8 mouse cellular contexts compared by ENCODE assay signal in the genomic region with DNA sequence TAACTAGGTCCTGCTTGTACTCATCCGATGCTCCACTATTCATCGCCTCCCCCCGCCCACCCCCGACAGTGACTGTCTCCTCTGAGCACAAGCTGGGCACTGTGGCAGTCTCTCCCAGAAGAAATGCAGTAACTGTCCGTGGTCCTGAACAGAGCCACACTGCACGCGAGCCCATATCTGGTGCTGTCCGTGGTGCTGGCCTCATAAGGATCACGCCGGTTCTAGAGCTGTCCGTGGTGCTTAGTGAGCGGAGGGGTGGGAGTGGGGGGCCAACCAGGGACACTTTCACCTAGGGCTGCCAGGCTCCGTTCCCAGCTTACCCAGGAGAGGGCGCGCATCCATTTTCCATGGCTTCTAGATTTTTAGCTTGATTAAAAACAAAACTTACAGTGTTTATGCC. TPM values are rescaled to one million over a fixed set of nuclear protein-coding genes. Genes with fewer than 3 reads are reported as not detected.
DNase-seq lines count a peak whose midpoint lies in the region; ATAC-seq lines count a peak whose summit lies in the region.

No protein-coding gene starts in this region.

- 2% methylated on average over 15 of the region's 15 CpGs for WGBS in intestine, embryonic 15.5 days
- 7% methylated on average over 15 of the region's 15 CpGs for WGBS in limb, embryonic 11.5 days
- 19% methylated on average over 15 of the region's 15 CpGs for WGBS in midbrain, embryonic 15.5 days

- no peak overlapping the region for H3K27ac ChIP-seq in intestine, embryonic 15.5 days
- H3K27ac ChIP-seq in limb, embryonic 11.5 days (replicated peaks; ENCODE audit: low read depth, low read length) = no peak overlapping the region
- no peak overlapping the region for H3K27ac ChIP-seq in midbrain, embryonic 15.5 days

- no peak overlapping the region for H3K9ac ChIP-seq in intestine, embryonic 15.5 days
- no peak overlapping the region for H3K9ac ChIP-seq in limb, embryonic 11.5 days (ENCODE audit: low read length)
- no peak overlapping the region for H3K9ac ChIP-seq in midbrain, embryonic 15.5 days

- no peaks in the 10 kb centered on the region for H3K9me3 ChIP-seq in intestine, embryonic 15.5 days
- H3K9me3 ChIP-seq in limb, embryonic 11.5 days (ENCODE audit: control insufficient read depth, low read length) = no peaks in the 10 kb centered on the region
- no peaks in the 10 kb centered on the region for H3K9me3 ChIP-seq in midbrain, embryonic 15.5 days

- H3K4me2 ChIP-seq in intestine, embryonic 15.5 days (replicated peaks) = no peak overlapping the region
- no peak overlapping the region for H3K4me2 ChIP-seq in limb, embryonic 11.5 days (ENCODE audit: low read depth, severe bottlenecking)
- no peak overlapping the region for H3K4me2 ChIP-seq in midbrain, embryonic 15.5 days

- H3K27me3 ChIP-seq in intestine, embryonic 15.5 days (replicated peaks) = no peaks in the 10 kb centered on the region
- H3K27me3 ChIP-seq in limb, embryonic 11.5 days (ENCODE audit: control insufficient read depth, insufficient read depth, low read length) = no peaks in the 10 kb centered on the region
- no peaks in the 10 kb centered on the region for H3K27me3 ChIP-seq in midbrain, embryonic 15.5 days (replicated peaks)

- H3K4me1 ChIP-seq in intestine, embryonic 15.5 days (replicated peaks) = no peaks in the 10 kb centered on the region
- H3K4me1 ChIP-seq in limb, embryonic 11.5 days (ENCODE audit: control insufficient read depth, insufficient read depth, low read length) = no peaks in the 10 kb centered on the region
- peaks cover 54% of the 10 kb centered on the region for H3K4me1 ChIP-seq in midbrain, embryonic 15.5 days

- no peak overlapping the region for H3K4me3 ChIP-seq in intestine, embryonic 15.5 days (replicated peaks)
- H3K4me3 ChIP-seq in limb, embryonic 11.5 days (ENCODE audit: low read depth, low read length) = no peak overlapping the region
- no peak overlapping the region for H3K4me3 ChIP-seq in midbrain, embryonic 15.5 days

- peak; percentile 81 for ATAC-seq in intestine, embryonic 15.5 days
- ATAC-seq in limb, embryonic 11.5 days (ENCODE audit: insufficient number of reproducible peaks, low FRiP score, low TSS enrichment, low read depth) = peak; percentile 77; the same call in 1 of the 2 replicates
- peak; percentile 14; the same call in 1 of the 2 replicates for ATAC-seq in midbrain, embryonic 15.5 days (replicated peaks)

- DNase-seq in R1 (ENCODE audit: low read depth, low spot score) = peak; percentile 92
- peak; percentile 94 for DNase-seq in embryo, embryonic 11 days
- DNase-seq in gastrocnemius, postnatal 4 days (ENCODE audit: low spot score in 2 of 2) = peak; percentile 75 to 91
- peak; percentile 99 for DNase-seq in limb, embryonic 11.5 days (ENCODE audit: low spot score)
- peak; percentile 36 to 65 for DNase-seq in spleen, postnatal 14 days (ENCODE audit: low spot score in 2 of 2)
- DNase-seq in cerebellum, adult 18-20 months = no peak

- no peaks in the 10 kb centered on the region for H3K36me3 ChIP-seq in intestine, embryonic 15.5 days
- H3K36me3 ChIP-seq in limb, embryonic 11.5 days (ENCODE audit: control insufficient read depth, insufficient read depth, low read length) = no peaks in the 10 kb centered on the region
- no peaks in the 10 kb centered on the region for H3K36me3 ChIP-seq in midbrain, embryonic 15.5 days (replicated peaks)

RNA-seq across cellular contexts. Expression of gene Phf21b, which starts 26.4 kb away (rescaled TPM):
- 1 to 10 TPM in 1 of 2 experiments, under 1 TPM in 1; 0.57 to 2.1 TPM for total RNA-seq in gastrocnemius, postnatal 4 days (2021)
- polyA plus RNA-seq in intestine, embryonic 15.5 days (2015; fragmentation: Nextera tagmentation; extraction: Ambion mirVana) = 0.76 and 1.6 TPM in 2 replicates
- 1.9 TPM in 2 replicates for polyA plus RNA-seq in limb, embryonic 11.5 days (2014; fragmentation: Nextera tagmentation; extraction: Ambion mirVana)
- polyA plus RNA-seq in midbrain, embryonic 15.5 days (2015; fragmentation: Nextera tagmentation; extraction: Ambion mirVana) = 6.0 and 7.6 TPM in 2 replicates

Comparison
In these comparisons a context has a peak if more than half of its experiments do, and no peak if none do; other contexts are left out.
1. DNase-seq: peak in R1 (single experiment), embryo, embryonic 11 days (single experiment), gastrocnemius, postnatal 4 days (2 of 2), limb, embryonic 11.5 days (single experiment) and spleen, postnatal 14 days (2 of 2); none in cerebellum, adult 18-20 months (0 of 2).
2. ATAC-seq: peak in every context shown above with its lines; median percentile 81 in intestine, embryonic 15.5 days; 77 in limb, embryonic 11.5 days; 14 in midbrain, embryonic 15.5 days.